Comparison of ENCODE assay signal across 8 mouse cellular contexts in genomic region chr2:29252059-29252598, GRCm38 (mm10). TPM values are rescaled to one million over a fixed set of nuclear protein-coding genes. Genes with fewer than 3 reads are reported as not detected.
DNase-seq lines count a peak whose midpoint lies in the region; ATAC-seq and TF ChIP-seq lines count a peak whose summit lies in the region.

No protein-coding gene starts in this region.

- no peak overlapping the region for H3K27ac ChIP-seq in ES-Bruce4 (ENCODE audit: insufficient read depth, low read length)
- no peak overlapping the region for H3K27ac ChIP-seq in heart, embryonic 12.5 days (ENCODE audit: poor library complexity, severe bottlenecking)

- peak; percentile 21 for DNase-seq in 3T3-L1 (ENCODE audit: low read depth, low spot score)
- DNase-seq in embryo, embryonic 9.5 days (ENCODE audit: extremely low spot score) = peak; percentile 63
- peak; percentile 71 for DNase-seq in kidney, postnatal 10 days
- peak; percentile 37 for DNase-seq in lung, postnatal 36 days
- DNase-seq in right cerebral cortex, postnatal 10 days (ENCODE audit: low spot score in 2 of 2) = peak; percentile 73 to 77

- no peaks in the 10 kb centered on the region for H3K36me3 ChIP-seq in ES-Bruce4 (ENCODE audit: control insufficient read depth, insufficient read depth, low read length, poor library complexity, severe bottlenecking)
- H3K36me3 ChIP-seq in heart, embryonic 12.5 days = no peaks in the 10 kb centered on the region

- no peaks in the 10 kb centered on the region for H3K9me3 ChIP-seq in ES-Bruce4 (replicated peaks; ENCODE audit: control insufficient read depth, insufficient read depth, low read length, poor library complexity, severe bottlenecking)
- no peaks in the 10 kb centered on the region for H3K9me3 ChIP-seq in heart, embryonic 12.5 days (replicated peaks)

- ATAC-seq in heart, embryonic 12.5 days (ENCODE audit: insufficient number of reproducible peaks, low FRiP score) = no peak
- no peak for ATAC-seq in megakaryocyte-erythroid progenitor cell, adult 5-6 weeks (replicated peaks; ENCODE audit: low FRiP score, low TSS enrichment, poor library complexity, severe bottlenecking)

- TF ChIP-seq EP300 in ES-Bruce4 (IDR thresholded peaks at IDR 0.05; ENCODE audit: insufficient read depth, low read depth, low read length) = no peak

- TF ChIP-seq POLR2A in ES-Bruce4 (IDR thresholded peaks at IDR 0.05; ENCODE audit: insufficient read depth, low read length) = no peak

- peak overlapping the region; percentile 31 for H3K4me3 ChIP-seq in ES-Bruce4 (ENCODE audit: low read depth, low read length)
- H3K4me3 ChIP-seq in heart, embryonic 12.5 days = peak overlapping the region; percentile 67

- H3K9ac ChIP-seq in ES-Bruce4 (ENCODE audit: low read depth, poor library complexity, severe bottlenecking) = peak overlapping the region; percentile 69
- H3K9ac ChIP-seq in heart, embryonic 12.5 days = peak overlapping the region; percentile 69

- TF ChIP-seq CTCF in ES-Bruce4 (IDR thresholded peaks at IDR 0.05; ENCODE audit: low read depth, low read length) = no peak

- under 1% methylated on average over 47 of the region's 49 CpGs for WGBS in heart, embryonic 12.5 days

- H3K4me2 ChIP-seq in heart, embryonic 12.5 days = peak overlapping the region; percentile 99

- no peaks in the 10 kb centered on the region for H3K4me1 ChIP-seq in ES-Bruce4 (ENCODE audit: control insufficient read depth, insufficient read depth, low read length)
- peaks cover 36% of the 10 kb centered on the region for H3K4me1 ChIP-seq in heart, embryonic 12.5 days (replicated peaks)

- H3K27me3 ChIP-seq in ES-Bruce4 (ENCODE audit: control insufficient read depth, insufficient read depth, low read length, poor library complexity, severe bottlenecking) = peaks cover 37% of the 10 kb centered on the region
- peaks cover 95% of the 10 kb centered on the region for H3K27me3 ChIP-seq in heart, embryonic 12.5 days (replicated peaks)

RNA-seq across cellular contexts. Expression of gene Ntng2, which starts 0.7 kb away (rescaled TPM):
- 0.30 TPM in 1 of 2 replicates, not detected in the other for polyA plus RNA-seq in ES-Bruce4 (2011; ENCODE audit: insufficient read depth, insufficient read length, low read depth, missing spikeins)
- 0.26 and 0.33 TPM in 2 replicates for polyA plus RNA-seq in heart, embryonic 12.5 days (2016; fragmentation: Nextera tagmentation; extraction: Ambion mirVana)
- 2.3 and 2.8 TPM in 2 replicates for total RNA-seq in megakaryocyte-erythroid progenitor cell, adult 5-6 weeks (2014; fragmentation: Nextera tagmentation)
- total RNA-seq in megakaryocyte-erythroid progenitor cell, adult 5-6 weeks (2017) = not detected in 2 replicates

Comparison
In these comparisons a context has a peak if more than half of its experiments do, and no peak if none do; other contexts are left out.
1. DNase-seq: peak in every context shown above with its lines; median percentile 75 in right cerebral cortex, postnatal 10 days; 71 in kidney, postnatal 10 days; 63 in embryo, embryonic 9.5 days; 37 in lung, postnatal 36 days; 21 in 3T3-L1.